8 mouse cellular contexts compared by ENCODE assay signal in genomic region chr1:160792686-160793355, GRCm38 (mm10). TPM values are rescaled to one million over a fixed set of nuclear protein-coding genes. Genes with fewer than 3 reads are reported as not detected.
A peak's percentile ranks its signal among the peaks of the same experiment; 100 is the strongest.
DNase-seq lines count a peak whose midpoint lies in the region; ATAC-seq lines count a peak whose summit lies in the region.

Gene Rabgap1l, minus strand, starts transcription at chr1:160793211.

- H3K27ac ChIP-seq in hindbrain, embryonic 12.5 days = peak within 1 kb of the TSS; percentile 68

- H3K36me3 ChIP-seq in hindbrain, embryonic 12.5 days = no peaks in the 10 kb centered on the region

- WGBS in hindbrain, embryonic 12.5 days = under 1% methylated on average over 59 of the region's 67 CpGs

- peak; percentile 90 for DNase-seq in MN1 (ENCODE audit: low spot score)
- DNase-seq in cerebellum, adult 9-10 months = peak; percentile 89
- peak; percentile 26 to 73 for DNase-seq in frontal cortex, adult 2 months (ENCODE audit: extremely low spot score in 1 of 2, low spot score in 1 of 2)
- peak; percentile 64 to 73 for DNase-seq in layer of hippocampus, postnatal 14 days (ENCODE audit: low spot score in 2 of 2)
- DNase-seq in lung, postnatal 14 days = peak; percentile 83
- DNase-seq in retina, adult 2 months (ENCODE audit: low read depth, low spot score) = peak; percentile 88
- peak; percentile 88 to 90 for DNase-seq in thymus, postnatal 36 days

- H3K9ac ChIP-seq in hindbrain, embryonic 12.5 days = peak within 1 kb of the TSS; percentile 91

- ATAC-seq in hindbrain, embryonic 12.5 days (ENCODE audit: low FRiP score) = peak; percentile 98

- peak within 1 kb of the TSS; percentile 91 for H3K4me3 ChIP-seq in hindbrain, embryonic 12.5 days

- H3K4me2 ChIP-seq in hindbrain, embryonic 12.5 days (replicated peaks) = peak within 1 kb of the TSS; percentile 96

- H3K27me3 ChIP-seq in hindbrain, embryonic 12.5 days = no peaks in the 10 kb centered on the region

- H3K9me3 ChIP-seq in hindbrain, embryonic 12.5 days (replicated peaks) = no peaks in the 10 kb centered on the region

- peaks cover 8% of the 10 kb centered on the region; the same call in 1 of the 2 replicates for H3K4me1 ChIP-seq in hindbrain, embryonic 12.5 days

RNA-seq across cellular contexts. Expression of gene Rabgap1l, which starts in this region (rescaled TPM):
- polyA plus RNA-seq in frontal cortex, adult 2 months (2012; rRNA removed) = 61.9 and 79.8 TPM in 2 replicates
- polyA plus RNA-seq in hindbrain, embryonic 12.5 days (2016; fragmentation: Nextera tagmentation; extraction: Ambion mirVana) = 20.5 and 21.3 TPM in 2 replicates
- total RNA-seq in layer of hippocampus, postnatal 14 days (2021) = 100 to 1,000 TPM; 215 to 218 TPM

Comparison
In these comparisons a context has a peak if more than half of its experiments do, and no peak if none do; other contexts are left out.
1. Peak in every context shown above with its lines: DNase-seq, ATAC-seq, H3K4me3 ChIP-seq and H3K27ac ChIP-seq.